Mouse (Mus musculus): ENCODE results near the gene Mpdz. TPM values are rescaled to one million over a fixed set of nuclear protein-coding genes. Genes with fewer than 3 reads are reported as not detected.

Gene Mpdz
- polyA plus RNA-seq, 1 experiment from 2014 or later: 54.1 TPM

GRCm38 (mm10) chr4:81310168-81310474 lies 132.5 kb downstream of the Mpdz start:
- Histone ChIP-seq H3K9ac (no peak overlapping the region), H3K9me3 (no peaks in the 10 kb centered on the region), H3K4me1 (no peaks in the 10 kb centered on the region), H3K4me3 (replicated peaks) (no peak overlapping the region), H3K4me2 (no peak overlapping the region), H3K27me3 (no peaks in the 10 kb centered on the region), H3K36me3 (replicated peaks) (peaks cover 17% of the 10 kb centered on the region), H3K27ac (no peak overlapping the region)
- no peak for ATAC-seq (ENCODE audit: low FRiP score)
- 73% methylated on average over 2 of the region's 2 CpGs for WGBS

GRCm38 (mm10) chr4:81309473-81310167 lies 133.0 kb downstream of the Mpdz start:
- H3K4me3 ChIP-seq (replicated peaks): no peak overlapping the region
- H3K9ac ChIP-seq: no peak overlapping the region
- H3K9me3 ChIP-seq: no peaks in the 10 kb centered on the region
- no peaks in the 10 kb centered on the region for H3K4me1 ChIP-seq
- 77% methylated on average over 12 of the region's 12 CpGs for WGBS
- H3K27me3 ChIP-seq: no peaks in the 10 kb centered on the region
- ATAC-seq (ENCODE audit: low FRiP score): no peak
- H3K27ac ChIP-seq: no peak overlapping the region
- H3K36me3 ChIP-seq (replicated peaks): peaks cover 17% of the 10 kb centered on the region
- H3K4me2 ChIP-seq: no peak overlapping the region

- Histone ChIP-seq H3K27me3 (no peaks in the 10 kb centered on the region), H3K4me3 (replicated peaks) (no peak overlapping the region), H3K36me3 (replicated peaks) (peaks cover 28% of the 10 kb centered on the region), H3K9me3 (no peaks in the 10 kb centered on the region), H3K4me2 (no peak overlapping the region), H3K4me1 (no peaks in the 10 kb centered on the region), H3K9ac (no peak overlapping the region), H3K27ac (no peak overlapping the region)
- no peak for ATAC-seq (ENCODE audit: low FRiP score)
- 90% methylated on average over 10 of the region's 10 CpGs for WGBS
These were observed 134.9 kb downstream of the Mpdz start for GRCm38 (mm10) chr4:81307596-81308265.

GRCm38 (mm10) chr4:81302056-81302455 lies 140.6 kb downstream of the Mpdz start:
- Histone ChIP-seq H3K27ac (no peak overlapping the region), H3K4me1 (no peaks in the 10 kb centered on the region), H3K36me3 (replicated peaks) (peaks cover 29% of the 10 kb centered on the region), H3K9me3 (no peaks in the 10 kb centered on the region), H3K4me2 (no peak overlapping the region), H3K27me3 (no peaks in the 10 kb centered on the region), H3K9ac (no peak overlapping the region), H3K4me3 (replicated peaks) (no peak overlapping the region)
- no peak for ATAC-seq (ENCODE audit: low FRiP score)
- 92% methylated on average over 3 of the region's 3 CpGs for WGBS

GRCm38 (mm10) chr4:81298384-81298783 lies 144.2 kb downstream of the Mpdz start:
- Histone ChIP-seq H3K4me3 (replicated peaks) (no peak overlapping the region), H3K36me3 (replicated peaks) (peaks cover 37% of the 10 kb centered on the region), H3K27ac (no peak overlapping the region), H3K4me1 (no peaks in the 10 kb centered on the region; the same call in 1 of the 2 replicates), H3K27me3 (no peaks in the 10 kb centered on the region), H3K9me3 (no peaks in the 10 kb centered on the region), H3K9ac (no peak overlapping the region), H3K4me2 (no peak overlapping the region)
- no peak for ATAC-seq (ENCODE audit: low FRiP score)
- WGBS: 93% methylated on average over 4 of the region's 4 CpGs

DNA sequence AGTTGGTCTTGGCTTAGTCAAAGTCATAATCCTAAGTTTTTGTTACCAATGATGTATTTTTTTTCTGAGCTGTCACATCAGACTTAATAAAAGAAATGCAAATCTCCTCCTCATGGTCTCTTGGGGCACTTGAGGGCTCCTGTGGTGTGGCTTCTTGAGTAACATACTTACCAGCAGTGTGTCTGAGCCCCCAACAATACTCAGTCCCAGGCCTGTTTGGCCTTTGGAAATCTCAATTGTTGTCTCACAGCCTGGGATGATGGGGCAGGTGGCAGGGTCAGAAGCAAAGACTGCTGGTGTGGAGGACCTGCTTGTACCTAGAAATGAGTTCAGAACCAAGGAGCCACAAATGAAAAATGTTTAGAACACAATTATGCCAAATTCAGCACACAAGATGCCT lies 149.3 kb downstream of the Mpdz start:
- Histone ChIP-seq H3K36me3 (replicated peaks) (peaks cover 46% of the 10 kb centered on the region), H3K4me3 (replicated peaks) (no peak overlapping the region), H3K9me3 (no peaks in the 10 kb centered on the region), H3K27me3 (no peaks in the 10 kb centered on the region), H3K27ac (no peak overlapping the region), H3K4me2 (no peak overlapping the region), H3K9ac (no peak overlapping the region), H3K4me1 (no peaks in the 10 kb centered on the region; the same call in 1 of the 2 replicates)
- ATAC-seq (ENCODE audit: low FRiP score): no peak

- peaks cover 43% of the 10 kb centered on the region for H3K36me3 ChIP-seq (replicated peaks)
- no peak overlapping the region for H3K27ac ChIP-seq
- 92% methylated on average over 4 of the region's 4 CpGs for WGBS
- no peaks in the 10 kb centered on the region for H3K27me3 ChIP-seq
- H3K4me3 ChIP-seq (replicated peaks): no peak overlapping the region
- ATAC-seq (ENCODE audit: low FRiP score): no peak
- H3K9me3 ChIP-seq: no peaks in the 10 kb centered on the region
- H3K4me2 ChIP-seq: no peak overlapping the region
- H3K9ac ChIP-seq: no peak overlapping the region
- H3K4me1 ChIP-seq: no peaks in the 10 kb centered on the region
These were observed 157.1 kb downstream of the Mpdz start for GRCm38 (mm10) chr4:81285564-81285963.

DNA sequence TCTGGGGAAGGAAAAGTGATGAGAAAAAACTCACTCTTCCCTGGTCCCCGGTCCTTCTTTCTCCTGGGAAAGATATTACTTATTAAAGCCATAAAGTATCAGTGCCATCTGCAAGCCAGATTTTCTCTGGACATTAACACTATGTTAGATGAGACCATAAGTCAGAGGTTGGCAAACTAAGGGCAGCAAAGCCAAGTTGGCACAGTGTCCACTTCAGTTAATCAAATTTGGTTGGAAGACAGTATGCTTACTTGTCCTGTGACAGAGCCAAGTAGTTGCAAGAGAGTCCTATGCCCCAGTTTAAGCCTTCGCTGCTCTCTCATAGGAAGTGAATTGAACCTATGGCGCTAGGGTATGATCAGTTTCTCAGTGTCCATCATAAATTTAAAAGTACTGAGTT lies 159.0 kb downstream of the Mpdz start:
- WGBS: 97% methylated on average over 3 of the region's 3 CpGs

DNA sequence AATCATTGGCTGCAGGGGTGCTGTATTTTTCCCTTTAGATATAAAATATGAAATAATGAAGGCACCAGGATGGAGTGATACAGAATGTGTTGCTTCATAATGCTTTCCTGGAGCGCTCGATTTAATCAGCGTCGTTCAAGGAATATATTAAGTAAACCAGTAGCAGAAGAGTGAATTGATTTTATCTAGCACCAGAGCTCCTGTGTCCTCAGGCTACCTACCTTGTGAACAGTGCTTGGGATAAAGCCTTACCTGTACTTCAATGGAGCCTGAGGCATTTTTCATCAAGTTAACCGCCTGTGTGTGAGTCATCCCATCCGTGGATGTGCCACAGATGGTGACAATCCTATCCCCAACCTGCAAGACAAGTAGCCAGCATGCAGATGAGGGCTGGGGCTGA lies 159.5 kb downstream of the Mpdz start:
- Histone ChIP-seq H3K4me3 (replicated peaks) (no peak overlapping the region), H3K36me3 (replicated peaks) (peaks cover 33% of the 10 kb centered on the region), H3K9ac (no peak overlapping the region), H3K27ac (no peak overlapping the region), H3K27me3 (no peaks in the 10 kb centered on the region), H3K9me3 (no peaks in the 10 kb centered on the region), H3K4me2 (no peak overlapping the region), H3K4me1 (no peaks in the 10 kb centered on the region)
- 92% methylated on average over 6 of the region's 6 CpGs for WGBS
- ATAC-seq (ENCODE audit: low FRiP score): no peak

More for the DNA sequence above, 159.0 kb downstream of the Mpdz start:
- H3K9me3 ChIP-seq: no peaks in the 10 kb centered on the region
- H3K36me3 ChIP-seq (replicated peaks): peaks cover 33% of the 10 kb centered on the region
- no peak overlapping the region for H3K4me2 ChIP-seq
- ATAC-seq (ENCODE audit: low FRiP score): no peak
- H3K27ac ChIP-seq: no peak overlapping the region
- H3K9ac ChIP-seq: no peak overlapping the region
- H3K4me3 ChIP-seq (replicated peaks): no peak overlapping the region
- H3K27me3 ChIP-seq: no peaks in the 10 kb centered on the region
- no peaks in the 10 kb centered on the region for H3K4me1 ChIP-seq

DNA sequence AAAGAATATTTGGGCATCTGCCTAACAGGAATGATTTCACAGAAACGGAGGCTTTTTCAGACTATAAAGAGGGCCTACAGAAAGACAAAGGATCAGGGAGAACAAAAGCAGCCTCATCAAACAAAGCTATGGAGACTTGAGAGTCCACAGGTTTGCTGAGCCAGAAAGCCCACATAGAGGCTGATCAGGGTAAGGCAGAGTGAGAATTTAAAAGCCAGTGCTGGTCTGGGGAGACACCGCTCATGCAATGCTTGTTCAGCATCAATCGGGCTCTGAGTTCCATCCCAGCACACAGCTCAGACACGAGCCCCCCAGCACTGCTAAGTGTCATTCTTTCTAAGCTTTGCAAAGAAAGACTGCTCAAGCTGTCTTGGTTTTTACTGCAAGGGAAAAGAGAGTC lies 162.5 kb downstream of the Mpdz start:
- H3K4me3 ChIP-seq (replicated peaks): no peak overlapping the region
- no peaks in the 10 kb centered on the region for H3K4me1 ChIP-seq
- H3K27ac ChIP-seq: 0 out of 2 replicates have a peak overlapping the region, but pooled peaks have one; percentile 19
- peaks cover 30% of the 10 kb centered on the region for H3K36me3 ChIP-seq (replicated peaks)
- 21% methylated on average over 4 of the region's 4 CpGs for WGBS
- 0 out of 2 replicates have a peak, but pooled peaks have one; percentile 49 for ATAC-seq (ENCODE audit: low FRiP score)
- H3K9ac ChIP-seq: no peak overlapping the region
- H3K4me2 ChIP-seq: no peak overlapping the region
- H3K27me3 ChIP-seq: no peaks in the 10 kb centered on the region
- no peaks in the 10 kb centered on the region for H3K9me3 ChIP-seq

- H3K27me3 ChIP-seq: no peaks in the 10 kb centered on the region
These were observed 163.2 kb downstream of the Mpdz start for GRCm38 (mm10) chr4:81279451-81279850.

DNA sequence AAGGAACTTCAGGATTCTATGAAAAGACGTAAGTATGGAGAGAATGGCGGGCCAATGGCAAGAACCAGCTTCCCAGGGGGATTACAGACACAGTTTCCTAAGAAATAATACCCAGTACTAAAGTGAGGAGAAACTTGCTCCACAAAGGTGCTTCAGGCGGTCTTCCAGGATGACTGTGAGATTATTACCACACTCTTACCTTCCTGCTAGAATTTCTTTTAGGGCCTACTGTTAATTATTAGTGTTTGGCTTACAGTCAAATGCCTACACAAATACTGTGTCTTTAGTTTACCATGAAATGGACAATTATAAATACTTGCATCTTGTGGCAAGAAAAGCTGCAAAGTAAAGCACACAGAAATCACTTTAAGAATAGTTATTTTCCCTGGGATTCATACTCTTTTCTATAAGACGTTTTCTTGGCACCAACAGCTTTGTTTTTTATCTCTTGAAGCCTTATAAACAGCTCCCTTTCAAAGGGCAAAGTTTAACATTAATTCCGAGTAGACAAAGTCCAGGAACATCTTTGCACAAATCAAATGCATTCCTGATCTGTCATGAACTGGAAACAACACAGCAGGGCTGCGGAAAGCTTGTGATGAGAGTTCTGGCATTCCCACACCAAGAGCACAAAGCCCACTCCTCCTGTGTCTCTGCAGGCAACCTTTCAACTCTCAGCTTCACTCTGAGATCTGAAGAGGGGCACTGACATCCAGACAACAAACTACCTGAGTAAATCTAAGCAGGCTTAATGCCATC lies 166.5 kb downstream of the Mpdz start:
- Histone ChIP-seq H3K4me3 (replicated peaks) (no peak overlapping the region), H3K9me3 (no peaks in the 10 kb centered on the region), H3K27me3 (no peaks in the 10 kb centered on the region), H3K4me1 (peaks cover 9% of the 10 kb centered on the region), H3K4me2 (no peak overlapping the region), H3K36me3 (replicated peaks) (peaks cover 7% of the 10 kb centered on the region; the same call in 1 of the 2 replicates), H3K27ac (no peak overlapping the region), H3K9ac (no peak overlapping the region)
- no peak for ATAC-seq (ENCODE audit: low FRiP score)
- 19% methylated on average over 6 of the region's 6 CpGs for WGBS

More at GRCm38 (mm10) chr4:81279451-81279850, 163.2 kb downstream of the Mpdz start:
- Histone ChIP-seq H3K4me2 (no peak overlapping the region), H3K4me1 (no peaks in the 10 kb centered on the region), H3K9me3 (no peaks in the 10 kb centered on the region), H3K27ac (no peak overlapping the region), H3K36me3 (replicated peaks) (peaks cover 28% of the 10 kb centered on the region; the same call in 1 of the 2 replicates), H3K4me3 (replicated peaks) (no peak overlapping the region), H3K9ac (no peak overlapping the region)
- ATAC-seq (ENCODE audit: low FRiP score): 0 out of 2 replicates have a peak, but pooled peaks have one; percentile 27
- WGBS: 57% methylated on average over 5 of the region's 5 CpGs
